Comparison of ENCODE assay signal across 8 mouse cellular contexts in genomic region chr4:140962207-140962909, GRCm38 (mm10). TPM values are rescaled to one million over a fixed set of nuclear protein-coding genes. Genes with fewer than 3 reads are reported as not detected.
A peak's percentile ranks its signal among the peaks of the same experiment; 100 is the strongest.
DNase-seq lines count a peak whose midpoint lies in the region; ATAC-seq and TF ChIP-seq lines count a peak whose summit lies in the region.

No protein-coding gene starts in this region.

- intact Hi-C loops in heart, postnatal 10 days (cut with DNase I): no loop called here

- DNase-seq in heart, postnatal 0 days (ENCODE audit: low spot score): no peak
- no peak for DNase-seq in heart, postnatal 10 days
- no peak for DNase-seq in embryonic facial prominence, embryonic 10.5 days (ENCODE audit: low spot score)
- no peak for DNase-seq in midbrain, embryonic 14.5 days
- no peak for DNase-seq in right cerebral cortex, adult 2 months (ENCODE audit: low spot score in 2 of 2)
- no peak for DNase-seq in ovary, postnatal 14 days (ENCODE audit: low spot score)

- ATAC-seq in heart, postnatal 0 days (ENCODE audit: insufficient read depth, low read depth): no peak
- no peak for ATAC-seq in intestine, postnatal 0 days
- ATAC-seq in midbrain, embryonic 14.5 days (ENCODE audit: low FRiP score, low TSS enrichment): no peak
- ATAC-seq in granulocyte monocyte progenitor cell, adult 5-6 weeks (replicated peaks; ENCODE audit: poor library complexity, severe bottlenecking): no peak

- H3K27ac ChIP-seq in heart, postnatal 0 days (ENCODE audit: low read depth): peak overlapping the region; percentile 94
- peak overlapping the region; percentile 95; the same call in 1 of the 2 replicates for H3K27ac ChIP-seq in embryonic facial prominence, embryonic 10.5 days (replicated peaks)
- peak overlapping the region; percentile 87 for H3K27ac ChIP-seq in intestine, postnatal 0 days (ENCODE audit: low read depth, low read length)
- no peak overlapping the region for H3K27ac ChIP-seq in midbrain, embryonic 14.5 days (replicated peaks; ENCODE audit: low read depth, low read length)

- no peak for TF ChIP-seq CTCF in heart, postnatal 0 days (IDR thresholded peaks at IDR 0.05; ENCODE audit: low read depth)
- TF ChIP-seq CTCF in intestine, postnatal 0 days (IDR thresholded peaks at IDR 0.05; ENCODE audit: low read depth): no peak

- WGBS in heart, postnatal 0 days: 48% methylated on average over 8 of the region's 8 CpGs
- 79% methylated on average over 8 of the region's 8 CpGs for WGBS in embryonic facial prominence, embryonic 10.5 days
- 45% methylated on average over 8 of the region's 8 CpGs for WGBS in intestine, postnatal 0 days
- 79% methylated on average over 8 of the region's 8 CpGs for WGBS in midbrain, embryonic 14.5 days

- peaks cover 18% of the 10 kb centered on the region; the same call in 1 of the 2 replicates for H3K4me1 ChIP-seq in heart, postnatal 0 days (ENCODE audit: control insufficient read depth, insufficient read depth)
- peaks cover 46% of the 10 kb centered on the region for H3K4me1 ChIP-seq in embryonic facial prominence, embryonic 10.5 days
- H3K4me1 ChIP-seq in intestine, postnatal 0 days (replicated peaks; ENCODE audit: control insufficient read depth, insufficient read depth, low read length): no peaks in the 10 kb centered on the region; the same call in 1 of the 2 replicates
- peaks cover 14% of the 10 kb centered on the region for H3K4me1 ChIP-seq in midbrain, embryonic 14.5 days (ENCODE audit: control insufficient read depth, insufficient read depth, low read length)

- peak overlapping the region; percentile 95 for H3K9ac ChIP-seq in heart, postnatal 0 days (replicated peaks; ENCODE audit: low read depth, low read length)
- peak overlapping the region; percentile 85; the same call in 1 of the 2 replicates for H3K9ac ChIP-seq in intestine, postnatal 0 days (ENCODE audit: low read depth, low read length)
- peak overlapping the region; percentile 91 for H3K9ac ChIP-seq in midbrain, embryonic 14.5 days (replicated peaks; ENCODE audit: low read length)

- peak overlapping the region; percentile 94 for H3K4me2 ChIP-seq in heart, postnatal 0 days (ENCODE audit: low read depth, low read length)
- peak overlapping the region; percentile 75 for H3K4me2 ChIP-seq in intestine, postnatal 0 days (replicated peaks; ENCODE audit: low read depth)
- H3K4me2 ChIP-seq in midbrain, embryonic 14.5 days (ENCODE audit: low read length): peak overlapping the region; percentile 92

- peaks cover 12% of the 10 kb centered on the region for H3K36me3 ChIP-seq in heart, postnatal 0 days (replicated peaks; ENCODE audit: control insufficient read depth, insufficient read depth, low read length)
- H3K36me3 ChIP-seq in embryonic facial prominence, embryonic 10.5 days (replicated peaks): peaks cover 22% of the 10 kb centered on the region
- peaks cover 15% of the 10 kb centered on the region; the same call in 1 of the 2 replicates for H3K36me3 ChIP-seq in intestine, postnatal 0 days (ENCODE audit: control insufficient read depth, insufficient read depth)
- peaks cover 12% of the 10 kb centered on the region for H3K36me3 ChIP-seq in midbrain, embryonic 14.5 days (ENCODE audit: control insufficient read depth, insufficient read depth, low read length)

- no peaks in the 10 kb centered on the region for H3K9me3 ChIP-seq in heart, postnatal 0 days (replicated peaks; ENCODE audit: control insufficient read depth, low read length)
- H3K9me3 ChIP-seq in embryonic facial prominence, embryonic 10.5 days: no peaks in the 10 kb centered on the region
- H3K9me3 ChIP-seq in intestine, postnatal 0 days (ENCODE audit: control insufficient read depth): no peaks in the 10 kb centered on the region
- H3K9me3 ChIP-seq in midbrain, embryonic 14.5 days (ENCODE audit: control insufficient read depth, low read length): no peaks in the 10 kb centered on the region

- peak overlapping the region; percentile 95 for H3K4me3 ChIP-seq in heart, postnatal 0 days (ENCODE audit: low read depth, low read length)
- peak overlapping the region; percentile 93 for H3K4me3 ChIP-seq in embryonic facial prominence, embryonic 10.5 days
- H3K4me3 ChIP-seq in intestine, postnatal 0 days (ENCODE audit: low read depth, low read length): peak overlapping the region; percentile 76
- H3K4me3 ChIP-seq in midbrain, embryonic 14.5 days (replicated peaks; ENCODE audit: low read depth, low read length): peak overlapping the region; percentile 94

- H3K27me3 ChIP-seq in heart, postnatal 0 days (ENCODE audit: control insufficient read depth, insufficient read depth, low read length): no peaks in the 10 kb centered on the region
- H3K27me3 ChIP-seq in embryonic facial prominence, embryonic 10.5 days (replicated peaks; ENCODE audit: low read depth, poor library complexity, severe bottlenecking): no peaks in the 10 kb centered on the region
- H3K27me3 ChIP-seq in intestine, postnatal 0 days (replicated peaks; ENCODE audit: control insufficient read depth, insufficient read depth, low read length): no peaks in the 10 kb centered on the region
- H3K27me3 ChIP-seq in midbrain, embryonic 14.5 days (ENCODE audit: control insufficient read depth, insufficient read depth, low read length): no peaks in the 10 kb centered on the region

- no peak for TF ChIP-seq EP300 in heart, postnatal 0 days (IDR thresholded peaks at IDR 0.05; ENCODE audit: low read depth)

RNA-seq across cellular contexts. Expression of gene Sdhb, which starts 1.4 kb away (rescaled TPM):
- total RNA-seq in heart, postnatal 0 days (2014; rRNA removed; ENCODE audit: low replicate concordance): 893 and 947 TPM in 2 replicates
- 1,828 and 1,869 TPM in 2 replicates for polyA plus RNA-seq in heart, postnatal 0 days (2015; fragmentation: Nextera tagmentation; extraction: Ambion mirVana)
- total RNA-seq in heart, postnatal 10 days (2021): 100 to 1,000 TPM; 725 to 746 TPM
- polyA plus RNA-seq in embryonic facial prominence, embryonic 10.5 days (2016; fragmentation: Nextera tagmentation; extraction: Ambion mirVana): 432 and 438 TPM in 2 replicates
- polyA plus RNA-seq in intestine, postnatal 0 days (2015; fragmentation: Nextera tagmentation; extraction: Ambion mirVana): 588 and 627 TPM in 2 replicates
- polyA plus RNA-seq in midbrain, embryonic 14.5 days (2014; fragmentation: Nextera tagmentation; extraction: Ambion mirVana): 456 and 524 TPM in 2 replicates
- total RNA-seq in granulocyte monocyte progenitor cell, adult 5-6 weeks (2014; fragmentation: Nextera tagmentation): 143 and 167 TPM in 2 replicates
- 116 and 142 TPM in 2 replicates for total RNA-seq in granulocyte monocyte progenitor cell, adult 5-6 weeks (2017)

RNA-seq across cellular contexts. Expression of gene Atp13a2, which starts 24.3 kb away (rescaled TPM):
- 45.8 and 47.7 TPM in 2 replicates for total RNA-seq in heart, postnatal 0 days (2014; rRNA removed; ENCODE audit: low replicate concordance)
- 18.8 and 19.3 TPM in 2 replicates for polyA plus RNA-seq in heart, postnatal 0 days (2015; fragmentation: Nextera tagmentation; extraction: Ambion mirVana)
- 10 to 100 TPM; 20.0 to 24.7 TPM for total RNA-seq in heart, postnatal 10 days (2021)
- polyA plus RNA-seq in embryonic facial prominence, embryonic 10.5 days (2016; fragmentation: Nextera tagmentation; extraction: Ambion mirVana): 42.4 and 43.2 TPM in 2 replicates
- 10.9 and 11.7 TPM in 2 replicates for polyA plus RNA-seq in intestine, postnatal 0 days (2015; fragmentation: Nextera tagmentation; extraction: Ambion mirVana)
- 162 and 173 TPM in 2 replicates for polyA plus RNA-seq in midbrain, embryonic 14.5 days (2014; fragmentation: Nextera tagmentation; extraction: Ambion mirVana)
- total RNA-seq in granulocyte monocyte progenitor cell, adult 5-6 weeks (2014; fragmentation: Nextera tagmentation): 30.0 and 30.5 TPM in 2 replicates
- total RNA-seq in granulocyte monocyte progenitor cell, adult 5-6 weeks (2017): 14.5 and 23.6 TPM in 2 replicates

RNA-seq across cellular contexts. Expression of gene Mfap2, which starts 47.9 kb away (rescaled TPM):
- total RNA-seq in heart, postnatal 0 days (2014; rRNA removed; ENCODE audit: low replicate concordance): 45.0 and 47.8 TPM in 2 replicates
- 114 and 129 TPM in 2 replicates for polyA plus RNA-seq in heart, postnatal 0 days (2015; fragmentation: Nextera tagmentation; extraction: Ambion mirVana)
- total RNA-seq in heart, postnatal 10 days (2021): 10 to 100 TPM; 47.6 to 53.7 TPM
- 399 and 480 TPM in 2 replicates for polyA plus RNA-seq in embryonic facial prominence, embryonic 10.5 days (2016; fragmentation: Nextera tagmentation; extraction: Ambion mirVana)
- polyA plus RNA-seq in intestine, postnatal 0 days (2015; fragmentation: Nextera tagmentation; extraction: Ambion mirVana): 117 and 138 TPM in 2 replicates
- 142 and 169 TPM in 2 replicates for polyA plus RNA-seq in midbrain, embryonic 14.5 days (2014; fragmentation: Nextera tagmentation; extraction: Ambion mirVana)
- not detected in 2 replicates for total RNA-seq in granulocyte monocyte progenitor cell, adult 5-6 weeks (2014; fragmentation: Nextera tagmentation)
- total RNA-seq in granulocyte monocyte progenitor cell, adult 5-6 weeks (2017): not detected in 2 replicates

RNA-seq across cellular contexts. Expression of gene Padi2, which starts 56.2 kb away (rescaled TPM):
- 0.31 TPM in 1 of 2 replicates, not detected in the other for total RNA-seq in heart, postnatal 0 days (2014; rRNA removed; ENCODE audit: low replicate concordance)
- polyA plus RNA-seq in heart, postnatal 0 days (2015; fragmentation: Nextera tagmentation; extraction: Ambion mirVana): 0.18 and 0.44 TPM in 2 replicates
- total RNA-seq in heart, postnatal 10 days (2021): 1 to 10 TPM in 1 of 2 experiments, under 1 TPM in 1; 0.65 to 1.1 TPM
- polyA plus RNA-seq in embryonic facial prominence, embryonic 10.5 days (2016; fragmentation: Nextera tagmentation; extraction: Ambion mirVana): 0.97 and 1.6 TPM in 2 replicates
- 1.1 and 1.2 TPM in 2 replicates for polyA plus RNA-seq in intestine, postnatal 0 days (2015; fragmentation: Nextera tagmentation; extraction: Ambion mirVana)
- 1.1 and 1.7 TPM in 2 replicates for polyA plus RNA-seq in midbrain, embryonic 14.5 days (2014; fragmentation: Nextera tagmentation; extraction: Ambion mirVana)
- total RNA-seq in granulocyte monocyte progenitor cell, adult 5-6 weeks (2014; fragmentation: Nextera tagmentation): 13.1 TPM in 2 replicates
- total RNA-seq in granulocyte monocyte progenitor cell, adult 5-6 weeks (2017): 4.0 and 6.6 TPM in 2 replicates
